Mouse (Mus musculus) gastrocnemius, postnatal 4 days (tissue): ENCODE measurements at regions not wholly inside any gene's neighbourhood (a gene's known extent, or its start where the extent isn't known, plus 50 kb on each side); places are given as distances from the start of the nearest gene placed in this dataset.

ENCODE experiments used
- DNase-seq, 2 experiments: peaks; one replicate each; pipeline ENCODE4 v3.0.0; 2021 to 2022; ENCODE audit warnings: low spot score in 2 of 2, mixed read lengths in 2 of 2

DNA sequence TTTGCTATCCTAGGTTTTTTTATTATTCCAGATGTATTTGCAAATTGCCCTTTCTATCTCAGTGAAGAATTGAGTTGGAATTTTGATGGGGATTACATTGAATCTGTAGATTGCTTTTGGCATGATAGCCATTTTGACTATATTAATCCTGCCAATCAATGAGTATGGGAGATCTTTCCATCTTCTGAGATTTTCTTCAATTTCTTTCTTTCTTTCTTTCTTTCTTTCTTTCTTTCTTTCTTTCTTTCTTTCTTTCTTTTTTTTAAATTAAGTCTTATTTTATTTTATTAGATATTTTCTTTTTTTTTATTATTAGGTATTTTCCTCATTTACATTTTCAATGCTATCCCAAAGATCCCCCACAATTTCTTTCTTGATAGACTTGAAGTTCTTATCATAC is 719.7 kb downstream of the Gm6685 start:
- DNase-seq, result peak; percentile 62 to 90
